Mouse (Mus musculus) small intestine, adult 10 weeks (tissue): ENCODE measurements around the gene Tead3. TPM values are rescaled to one million over a fixed set of nuclear protein-coding genes. Genes with fewer than 3 reads are reported as not detected.

Experiments
- polyA plus RNA-seq: library from polyadenylated mRNA; stranded (reverse); fragments of 350-450 nt; fragmentation: Illumina TruSeq; extraction: RNeasy Lipid Tissue Mini Kit (QIAGEN cat#74804); gene quantifications from one replicate; pipeline ENCODE4 v1.2.3, GENCODE M21; 2014; ENCODE audit warnings: low replicate concordance

Gene Tead3
- polyA plus RNA-seq, result 0.41 TPM

DNA sequence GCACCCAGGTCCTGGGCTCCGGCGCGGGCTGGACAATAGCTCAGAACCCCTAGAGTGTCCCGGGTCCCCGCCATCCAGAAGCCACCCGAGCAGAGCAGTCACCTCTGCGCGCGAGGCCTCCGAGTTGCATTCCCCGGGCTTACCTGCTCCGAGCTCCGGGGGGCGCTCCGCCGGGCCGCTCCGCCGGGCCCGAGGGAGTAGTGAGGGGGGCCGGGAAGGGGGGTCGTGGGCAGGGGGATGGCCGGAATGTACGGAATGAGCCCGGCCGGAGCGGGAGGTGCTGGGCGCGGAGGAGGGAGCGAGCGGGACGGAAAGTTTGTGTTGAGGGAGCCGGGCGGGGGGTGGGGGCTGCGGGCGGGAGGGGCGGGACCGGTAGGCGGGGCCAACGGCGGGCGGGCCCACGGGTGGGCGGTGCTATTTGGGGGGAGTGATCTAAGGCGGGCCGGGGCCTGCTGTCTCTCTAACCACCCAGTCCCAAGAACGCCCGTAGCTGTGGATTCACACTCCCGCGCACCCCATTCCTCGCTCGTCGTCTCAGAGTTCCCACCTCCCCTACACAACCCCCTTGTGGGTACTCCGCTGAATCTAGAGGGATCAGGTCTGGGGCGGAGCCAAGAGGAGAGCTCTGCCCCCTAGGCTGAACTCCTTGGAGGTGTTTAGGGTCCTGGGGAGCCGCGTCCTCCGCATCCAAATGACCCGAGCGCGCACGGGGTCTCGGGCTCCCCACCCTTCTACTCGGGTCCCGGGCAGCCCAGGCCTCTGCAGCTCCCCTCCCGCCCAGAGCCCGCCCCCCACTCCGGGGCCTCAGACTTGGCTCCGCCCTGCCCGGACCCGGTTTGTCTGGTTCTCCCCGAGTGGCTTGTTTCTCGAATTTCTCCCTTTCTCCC, at the start of gene Tead3:
Gene Tead3 (minus strand): TSS at position 352 of the 887 bp plus-strand sequence.

GRCm38 (mm10) chr17:28365122-28365521, 14.5 kb upstream of the Tead3 start, which contains the start of gene Tulp1:
Tulp1 (minus strand) TSS chr17:28365222.

GRCm38 (mm10) chr17:28328366-28328928, 22.2 kb downstream of the Tead3 start, which contains the start of gene Rpl10a:
Rpl10a (plus strand) TSS chr17:28328471.

DNA sequence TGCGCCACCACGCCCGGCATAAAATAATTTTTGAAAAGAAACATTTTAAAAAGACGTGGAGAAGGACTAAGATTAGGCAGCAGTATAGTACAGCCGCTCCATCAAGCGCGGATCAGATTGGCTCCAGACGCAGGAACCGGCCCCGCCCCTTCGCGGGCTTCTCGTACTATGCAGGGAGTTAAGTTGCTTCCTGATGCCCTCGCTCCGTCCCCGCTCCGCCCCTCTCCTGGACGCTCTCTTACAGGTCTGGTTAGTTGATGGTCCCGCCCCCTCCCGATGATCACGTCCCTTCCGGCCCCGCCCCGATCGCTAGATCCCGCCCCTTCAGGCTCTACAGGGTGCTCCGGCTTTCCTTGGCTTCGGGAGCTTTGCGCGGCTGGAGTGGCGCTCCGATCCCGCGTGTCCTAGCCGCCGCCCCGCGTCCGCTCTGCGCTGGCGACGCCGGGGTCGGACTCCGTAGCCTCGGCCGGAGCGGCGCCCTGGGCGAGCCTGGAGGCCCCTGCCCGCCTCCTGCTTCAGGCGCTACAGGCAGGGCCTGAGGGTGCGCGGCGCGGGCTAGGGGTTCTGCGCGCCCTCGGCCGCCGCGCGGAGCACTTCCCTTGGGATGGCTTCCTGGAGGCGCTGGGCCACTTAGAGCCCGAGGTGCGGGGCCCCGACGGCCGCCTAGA, 37.3 kb downstream of the Tead3 start, which contains the start of gene Fance:
Gene Fance (plus strand): TSS at position 308 of the 668 bp plus-strand sequence.

Other genes starting within 250 kb of the Tead3 start
- 0.15 TPM for gene Scube3, start 208.7 kb downstream of the Tead3 start, polyA plus RNA-seq
- 0.22 TPM for gene Zfp523, start 173.7 kb downstream of the Tead3 start, polyA plus RNA-seq
- gene Def6, start 143.0 kb downstream of the Tead3 start, polyA plus RNA-seq, result not detected
- 3.7 TPM for gene Ppard, start 118.1 kb downstream of the Tead3 start, polyA plus RNA-seq
- not detected for gene Fance, start 37.3 kb downstream of the Tead3 start, polyA plus RNA-seq
- gene Rpl10a, start 22.3 kb downstream of the Tead3 start, polyA plus RNA-seq, result 55.5 TPM
- not detected for gene Tulp1, start 14.4 kb upstream of the Tead3 start, polyA plus RNA-seq
- gene Fkbp5, start 166.7 kb upstream of the Tead3 start, polyA plus RNA-seq, result 9.9 TPM
- gene Armc12, start 180.0 kb upstream of the Tead3 start, polyA plus RNA-seq, result not detected
- not detected for gene Clpsl2, start 198.6 kb upstream of the Tead3 start, polyA plus RNA-seq
- 18.5 TPM for gene Clps, start 209.9 kb upstream of the Tead3 start, polyA plus RNA-seq
- gene Lhfpl5, start 224.8 kb upstream of the Tead3 start, polyA plus RNA-seq, result not detected